Mouse (Mus musculus): ENCODE results near the gene Il2rg. TPM values are rescaled to one million over a fixed set of nuclear protein-coding genes. Genes with fewer than 3 reads are reported as not detected.

Gene Il2rg
- polyA plus RNA-seq (2012; rRNA removed), result 7.3 TPM in 2 replicates

DNA sequence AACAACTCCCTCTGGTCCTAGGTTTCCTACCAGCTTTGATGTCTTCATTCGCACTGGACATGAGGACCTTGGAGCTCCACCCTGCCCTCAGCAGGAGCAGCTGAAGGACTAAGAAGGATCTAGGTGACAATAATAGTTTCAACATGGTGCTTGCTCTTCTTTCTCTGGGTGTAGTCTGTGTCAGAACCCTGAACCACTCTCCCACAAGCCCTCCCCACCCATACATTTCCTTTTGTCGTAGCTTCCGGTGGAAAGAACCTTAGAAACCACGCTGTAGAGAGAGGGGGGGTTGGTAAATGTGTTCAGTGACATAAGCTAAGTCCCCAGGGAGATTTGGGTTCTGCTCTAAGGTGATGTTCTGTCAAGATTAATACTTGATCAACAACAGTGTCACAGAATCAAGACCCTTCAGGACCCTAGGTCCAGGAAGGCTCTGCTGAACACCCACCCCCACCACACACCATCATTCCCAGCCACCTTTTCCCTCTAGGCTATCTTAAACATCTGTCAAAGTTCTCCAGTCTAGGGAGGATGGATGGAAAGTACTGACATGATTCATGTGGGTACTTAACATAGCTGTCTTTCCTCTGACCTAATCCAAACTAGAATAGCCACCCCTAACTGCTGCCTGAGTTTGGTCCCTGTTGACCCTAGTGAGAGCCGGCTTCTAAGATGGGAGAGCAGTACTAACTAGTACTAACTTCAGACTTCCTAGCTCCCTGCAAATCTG lies at the start of gene Il2rg:
TSS of gene Il2rg (minus strand) at position 231 of the 730 bp plus-strand sequence.
- DNase-seq (ENCODE audit: low read depth), result no peak

- DNase-seq (ENCODE audit: low read depth), result no peak
These were observed 45.7 kb upstream of the Il2rg start for GRCm38 (mm10) chrX:101313625-101314359.

DNA sequence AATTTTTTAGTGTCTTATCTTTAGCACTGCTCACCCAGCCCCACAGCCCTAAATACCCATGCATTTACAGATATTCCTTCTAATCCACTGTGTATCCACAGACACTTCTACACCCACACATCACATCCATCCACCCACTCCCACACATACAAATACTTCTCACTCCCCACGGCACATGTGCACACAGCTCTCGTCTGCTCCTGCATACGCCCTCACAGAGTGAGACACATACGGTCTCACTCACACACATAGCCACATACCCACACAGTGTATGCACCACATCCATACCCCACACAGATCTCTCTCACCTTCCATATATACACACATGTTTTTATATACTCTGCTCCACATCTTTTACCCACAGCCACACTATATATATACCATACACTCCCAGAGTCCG lies 41.2 kb upstream of the Il2rg start:
- no peak for DNase-seq (ENCODE audit: low read depth)

GRCm38 (mm10) chrX:101304646-101305045 lies 36.6 kb upstream of the Il2rg start:
- DNase-seq (ENCODE audit: low read depth), result no peak

DNA sequence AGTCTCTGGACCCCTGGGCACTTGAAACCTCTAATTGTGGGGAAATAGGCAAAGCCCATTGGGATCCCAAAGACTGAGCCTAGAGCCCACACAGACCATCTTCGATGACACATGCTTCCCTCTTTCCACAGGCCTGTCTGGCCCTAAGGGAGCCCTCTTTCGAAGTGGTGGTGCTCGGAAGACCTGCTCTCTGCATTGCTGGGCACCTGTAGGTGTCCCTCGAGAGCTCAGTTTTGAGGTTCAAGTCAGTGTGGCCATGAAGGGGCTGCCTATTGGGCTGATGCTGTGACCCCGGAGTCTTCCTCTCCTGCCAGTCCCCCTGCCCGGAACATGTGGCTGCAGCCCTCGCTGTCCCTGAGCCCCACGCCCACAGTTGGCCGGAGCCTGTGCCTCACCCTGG lies 33.6 kb upstream of the Il2rg start:
- no peak for DNase-seq (ENCODE audit: low read depth)

DNA sequence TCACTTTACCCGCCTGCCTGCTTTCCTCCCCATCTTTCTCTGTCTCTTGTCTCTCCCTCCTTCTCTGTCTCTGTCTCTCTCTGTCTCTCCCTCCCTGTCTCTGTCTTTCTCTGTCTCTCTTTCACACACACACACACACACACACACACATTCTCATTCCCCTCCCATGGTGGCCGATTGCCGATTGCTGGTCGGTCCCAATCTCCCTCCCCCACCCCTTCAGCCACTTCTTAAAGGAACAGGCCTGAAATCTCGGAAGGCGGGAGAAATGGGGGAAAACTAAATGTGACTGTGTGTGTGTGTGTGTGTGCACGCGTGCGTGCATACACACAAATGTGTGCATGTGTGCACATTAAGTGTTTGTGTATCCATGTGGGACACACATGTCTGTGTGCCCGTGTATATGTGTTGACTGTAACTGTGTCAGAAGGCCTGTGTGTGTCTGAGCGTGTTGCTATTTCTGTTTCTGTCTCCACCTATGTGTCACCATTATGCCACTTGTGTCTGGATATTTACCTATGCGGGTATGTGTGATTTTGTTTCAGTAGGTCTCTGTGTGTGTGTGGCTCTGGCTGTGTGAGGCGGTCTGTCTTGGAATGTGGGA lies 32.5 kb upstream of the Il2rg start:
- no peak for DNase-seq (ENCODE audit: low read depth)

GRCm38 (mm10) chrX:101299473-101300426 lies 31.7 kb upstream of the Il2rg start:
- DNase-seq (ENCODE audit: low read depth), result no peak

- no peak for DNase-seq (ENCODE audit: low read depth)
These were observed 31.0 kb upstream of the Il2rg start, which contains the start of gene Nlgn3 for GRCm38 (mm10) chrX:101299055-101299454. TSS of gene Nlgn3 (plus strand) at chrX:101299168.

GRCm38 (mm10) chrX:101290111-101290510 lies 22.1 kb upstream of the Il2rg start:
- no peak for DNase-seq (ENCODE audit: low read depth)

GRCm38 (mm10) chrX:101289037-101289436 lies 21.0 kb upstream of the Il2rg start:
- no peak for DNase-seq (ENCODE audit: low read depth)

- DNase-seq (ENCODE audit: low read depth), result no peak
These were observed 20.4 kb upstream of the Il2rg start for GRCm38 (mm10) chrX:101288432-101288831.

DNA sequence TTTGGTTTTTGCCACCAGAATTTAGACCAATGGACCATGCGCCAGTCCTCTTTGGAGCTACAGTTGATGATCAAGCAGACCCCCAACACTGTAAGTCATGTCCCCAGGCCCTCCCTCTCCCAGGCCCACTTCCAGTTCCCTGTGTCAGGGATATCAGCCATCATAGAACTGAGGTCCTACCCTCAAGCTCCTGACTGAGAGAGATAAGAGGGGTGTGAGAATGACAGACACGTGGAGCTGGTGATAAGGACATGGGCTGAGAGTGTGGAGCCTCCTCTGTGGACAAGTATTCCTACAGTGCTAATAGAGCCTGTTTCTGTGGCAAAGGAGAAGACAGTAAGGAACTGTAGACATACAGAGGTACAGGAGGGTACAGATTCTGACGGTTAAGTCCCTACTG lies 19.5 kb upstream of the Il2rg start:
- no peak for DNase-seq (ENCODE audit: low read depth)

DNA sequence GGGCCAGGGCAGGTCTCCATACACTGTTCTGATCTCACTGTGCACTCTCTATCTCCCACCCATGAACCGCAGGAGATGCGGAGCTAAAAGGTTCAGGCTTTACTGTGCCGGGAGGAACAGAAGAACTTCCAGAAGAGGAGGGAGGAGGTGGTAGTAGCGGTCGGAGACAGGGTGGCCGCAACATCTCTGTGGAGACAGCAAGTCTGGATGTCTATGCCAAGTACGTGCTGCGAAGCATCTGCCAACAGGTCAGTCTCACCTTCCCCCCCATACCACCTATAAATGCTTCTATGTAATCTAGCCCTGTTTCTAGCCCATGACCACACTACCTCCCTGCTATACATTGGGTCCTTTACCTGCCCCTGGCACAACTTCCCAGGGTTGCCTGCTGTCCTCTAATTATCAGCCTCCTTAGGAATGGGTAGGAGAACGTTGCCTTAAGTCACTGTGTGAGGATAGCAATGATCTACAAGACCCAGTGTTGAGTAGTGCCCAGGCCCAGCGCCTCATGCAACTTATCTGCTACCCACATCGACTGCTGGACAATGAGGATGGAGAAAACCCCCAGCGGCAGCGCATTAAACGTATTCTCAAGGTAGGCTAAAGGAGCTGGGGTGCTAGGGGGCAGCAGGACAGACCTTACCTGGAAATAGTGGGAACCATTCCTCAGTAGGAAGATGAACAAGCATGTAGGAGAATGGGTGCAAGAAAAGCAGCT lies 18.1 kb upstream of the Il2rg start:
- no peak for DNase-seq (ENCODE audit: low read depth)

GRCm38 (mm10) chrX:101285534-101285933 lies 17.5 kb upstream of the Il2rg start:
- no peak for DNase-seq (ENCODE audit: low read depth)

- no peak for DNase-seq (ENCODE audit: low read depth)
These were observed 14.8 kb upstream of the Il2rg start for GRCm38 (mm10) chrX:101282813-101283212.

- DNase-seq (ENCODE audit: low read depth), result no peak
These were observed 6.1 kb upstream of the Il2rg start, which contains the start of gene Med12 for GRCm38 (mm10) chrX:101273875-101274738. TSS of gene Med12 (plus strand) at chrX:101274030.

DNA sequence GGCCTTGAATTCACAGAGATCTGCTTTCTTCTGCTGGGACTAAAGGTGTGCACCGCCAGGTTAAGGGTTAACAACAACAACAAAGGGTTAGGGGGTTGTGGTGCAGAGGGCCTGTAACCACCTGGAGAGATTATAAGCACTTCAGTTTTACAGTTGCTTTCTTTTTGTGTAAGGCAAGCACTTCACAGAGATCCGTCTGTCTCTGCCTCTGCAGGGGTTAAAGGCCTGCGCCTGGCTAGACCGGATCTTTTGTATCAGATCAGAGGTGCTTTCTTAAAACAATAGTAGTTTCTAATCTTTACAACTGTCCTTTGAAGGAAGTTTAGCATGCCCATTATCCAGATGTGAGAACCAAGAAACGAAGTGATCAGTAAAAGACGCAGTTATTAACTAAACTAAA lies 5.4 kb upstream of the Il2rg start:
- DNase-seq (ENCODE audit: low read depth), result no peak

GRCm38 (mm10) chrX:101268755-101269124 lies 685 bp upstream of the Il2rg start, which contains the start of gene Gm20489:
TSS of gene Gm20489 (minus strand) at chrX:101269023.
- no peak for DNase-seq (ENCODE audit: low read depth)

DNA sequence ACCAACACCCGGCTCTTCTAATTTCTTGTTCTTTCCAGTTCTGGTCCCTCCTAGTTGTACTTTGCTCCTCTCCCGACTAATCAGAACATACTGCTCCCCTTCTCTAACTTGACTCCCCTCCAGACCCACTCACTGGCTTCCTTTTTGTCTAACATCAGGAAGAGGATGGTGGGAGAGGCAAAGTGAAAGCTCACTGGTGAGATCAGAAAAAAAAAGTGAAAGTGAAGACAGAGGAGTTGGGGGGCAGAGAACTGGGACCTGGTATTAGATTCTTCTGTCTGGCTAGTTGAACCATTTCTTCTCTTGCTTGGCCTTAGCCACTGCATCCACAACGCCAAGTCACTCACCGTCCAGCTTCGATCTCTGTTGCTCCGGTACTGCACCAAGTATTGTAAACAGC lies 1.4 kb downstream of the Il2rg start:
- DNase-seq (ENCODE audit: low read depth), result no peak

DNA sequence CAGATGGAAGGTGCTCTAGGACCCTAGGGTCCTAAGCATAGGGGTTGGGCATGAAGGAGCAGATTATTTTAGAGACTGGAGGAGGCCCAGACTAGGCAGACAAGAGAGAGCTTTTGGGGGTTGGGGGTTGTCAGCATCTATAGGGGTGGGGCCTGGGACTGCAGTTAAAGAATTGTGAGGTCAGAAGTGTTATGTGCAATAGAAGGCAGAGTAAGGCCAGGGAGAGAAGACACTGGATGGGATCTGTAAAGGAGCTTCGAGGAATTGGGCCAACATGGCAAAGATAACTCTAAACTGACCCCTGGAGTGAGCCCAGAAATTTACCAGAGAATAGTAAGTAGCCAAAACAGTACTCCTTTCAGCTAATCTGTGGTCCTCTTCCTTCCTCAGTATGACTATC lies 4.2 kb downstream of the Il2rg start, which contains the start of gene Gm614:
TSS of gene Gm614 (minus strand) at position 101 of the 400 bp plus-strand sequence.
- no peak for DNase-seq (ENCODE audit: low read depth)

Data from gonadal fat pad, adult 2 months (tissue).